Mouse (Mus musculus) megakaryocyte, embryonic 14.5 days (primary cell): ENCODE data around the gene Ptgr1. TPM values are rescaled to one million over a fixed set of nuclear protein-coding genes. Genes with fewer than 3 reads are reported as not detected.
A peak's percentile ranks its signal among the peaks of the same experiment; 100 is the strongest.

Experiments
- H3K27me3 ChIP-seq: replicated peaks from 2 replicates; pipeline ENCODE3; 2012; ENCODE audit warnings: inconsistent platforms
- H3K36me3 ChIP-seq: replicated peaks from 2 replicates; pipeline ENCODE3; 2012; ENCODE audit warnings: low read length, inconsistent platforms, mixed read lengths
- H3K4me1 ChIP-seq: 2 replicates; pipeline ENCODE4 v1.6.1; 2012; ENCODE audit warnings: inconsistent platforms
- H3K4me3 ChIP-seq: replicated peaks from 2 replicates; pipeline ENCODE3; 2012; ENCODE audit warnings: moderate library complexity, mild to moderate bottlenecking, inconsistent platforms
- H3K9me3 ChIP-seq: 2 replicates; pipeline ENCODE4 v1.6.1; 2012; ENCODE audit warnings: inconsistent platforms
- FLI1 ChIP-seq: IDR thresholded peaks from 2 replicates; pipeline ENCODE4 v1.6.1; 2012; ENCODE audit warnings: low read length, inconsistent platforms, mixed read lengths
- GATA1 ChIP-seq: IDR thresholded peaks from 3 replicates; pipeline ENCODE4 v1.6.1; 2012; ENCODE audit warnings: mixed read lengths, low read length, inconsistent platforms, borderline replicate concordance
- polyA plus RNA-seq: library from polyadenylated mRNA; stranded (reverse); fragments of >175 nt; gene quantifications from 2 replicates; pipeline ENCODE4 v1.2.3, GENCODE M21; 2012; ENCODE audit warnings: low replicate concordance; ENCODE audit not compliant: insufficient read depth

The Ptgr1 gene
- polyA plus RNA-seq, 1 experiment: 0.67 TPM

DNA sequence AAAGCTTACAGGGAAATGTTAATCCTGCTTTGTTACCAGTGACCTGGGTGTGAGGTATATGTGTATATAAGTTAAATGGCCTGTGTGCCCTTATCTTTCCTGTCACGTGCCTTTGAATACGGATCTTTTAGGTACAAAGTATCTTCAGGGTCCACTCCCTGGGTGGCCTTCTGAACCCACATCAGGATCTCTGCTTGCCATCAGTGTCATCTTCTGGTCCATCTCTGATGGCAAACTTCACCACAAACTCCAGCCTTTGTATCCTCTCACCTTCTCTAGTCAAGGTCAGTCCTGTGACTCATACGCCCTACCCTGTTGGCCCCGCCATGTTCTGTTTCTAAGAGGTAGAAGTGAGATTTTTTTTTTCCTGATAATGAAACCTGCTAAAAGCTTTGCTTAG, 7.8 kb upstream of the Ptgr1 start, which contains the start of gene Dnajc25:
Gene Dnajc25 (plus strand): TSS at position 301 of the 400 bp plus-strand sequence.
- no peak for TF ChIP-seq GATA1
- TF ChIP-seq FLI1: no peak
- Histone ChIP-seq H3K9me3 (no peaks in the 10 kb centered on the region), H3K4me3 (no peak within 1 kb of the TSS), H3K4me1 (peaks cover 35% of the 10 kb centered on the region), H3K36me3 (no peaks in the 10 kb centered on the region), H3K27me3 (peaks cover 42% of the 10 kb centered on the region)

DNA sequence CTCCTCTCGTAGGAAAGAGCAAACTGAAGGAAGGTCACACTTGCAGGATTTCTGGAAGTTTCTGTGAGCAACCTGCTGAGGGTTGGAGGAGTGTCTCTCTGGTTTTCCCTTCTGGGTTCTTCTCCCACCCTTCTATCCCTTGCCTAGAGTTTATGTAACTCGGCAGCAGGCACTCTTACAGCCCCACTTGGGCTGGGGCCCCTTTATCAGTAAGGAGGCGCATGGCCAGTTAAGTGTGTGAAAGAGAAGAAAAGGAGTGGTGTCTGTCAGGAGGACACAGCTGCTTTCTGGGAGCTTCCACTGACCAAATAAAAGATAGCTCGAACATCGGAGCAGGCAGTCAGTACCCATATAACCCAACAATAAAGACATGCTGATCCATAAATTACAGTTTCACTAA, 5.3 kb upstream of the Ptgr1 start:
- H3K27me3 ChIP-seq: peaks cover 38% of the 10 kb centered on the region
- no peak overlapping the region for H3K4me3 ChIP-seq
- no peaks in the 10 kb centered on the region for H3K9me3 ChIP-seq
- peaks cover 47% of the 10 kb centered on the region for H3K4me1 ChIP-seq
- no peak for TF ChIP-seq FLI1
- TF ChIP-seq GATA1: no peak
- H3K36me3 ChIP-seq: no peaks in the 10 kb centered on the region

DNA sequence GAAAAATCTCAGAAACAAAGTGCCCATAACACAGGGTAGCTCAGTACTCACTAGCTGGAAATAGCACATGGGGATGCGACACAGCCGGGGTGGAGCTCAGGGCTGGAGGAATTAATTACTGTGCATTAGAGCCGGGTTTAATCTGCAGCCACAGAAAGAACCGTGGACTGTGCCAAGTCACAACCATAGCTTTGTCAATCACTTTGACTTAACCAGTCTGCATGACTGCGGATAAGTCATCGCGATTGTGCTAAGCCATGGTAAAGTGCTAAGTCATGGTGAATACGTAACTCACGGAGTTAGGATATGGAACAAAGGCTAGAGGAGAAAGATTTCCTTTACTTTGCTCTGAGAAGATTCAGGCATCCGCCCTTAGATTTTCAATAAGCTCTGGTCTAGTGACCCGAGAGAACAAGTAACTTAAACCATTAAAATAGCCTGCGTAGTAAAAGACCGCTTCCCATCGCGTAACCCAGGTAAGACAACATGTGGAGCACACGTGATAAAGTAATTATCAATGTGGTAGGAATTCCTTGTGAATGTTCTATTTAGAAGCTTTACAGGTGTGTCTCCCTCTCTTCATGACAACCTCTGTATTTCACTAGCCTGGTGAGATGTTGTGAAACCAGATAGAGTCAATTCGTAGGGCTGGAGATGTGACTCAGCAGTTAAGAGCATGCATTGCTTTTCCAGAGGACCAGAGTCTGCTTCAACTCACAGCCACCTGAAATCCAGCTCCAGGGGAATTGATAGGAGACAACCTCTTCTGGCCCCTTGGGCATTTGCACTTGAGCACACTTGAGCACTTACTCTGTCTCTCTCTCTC, 3.9 kb upstream of the Ptgr1 start:
- no peak for TF ChIP-seq GATA1
- TF ChIP-seq FLI1: no peak
- Histone ChIP-seq H3K36me3 (no peaks in the 10 kb centered on the region), H3K9me3 (no peaks in the 10 kb centered on the region), H3K27me3 (peaks cover 33% of the 10 kb centered on the region), H3K4me3 (no peak overlapping the region), H3K4me1 (peaks cover 60% of the 10 kb centered on the region)

DNA sequence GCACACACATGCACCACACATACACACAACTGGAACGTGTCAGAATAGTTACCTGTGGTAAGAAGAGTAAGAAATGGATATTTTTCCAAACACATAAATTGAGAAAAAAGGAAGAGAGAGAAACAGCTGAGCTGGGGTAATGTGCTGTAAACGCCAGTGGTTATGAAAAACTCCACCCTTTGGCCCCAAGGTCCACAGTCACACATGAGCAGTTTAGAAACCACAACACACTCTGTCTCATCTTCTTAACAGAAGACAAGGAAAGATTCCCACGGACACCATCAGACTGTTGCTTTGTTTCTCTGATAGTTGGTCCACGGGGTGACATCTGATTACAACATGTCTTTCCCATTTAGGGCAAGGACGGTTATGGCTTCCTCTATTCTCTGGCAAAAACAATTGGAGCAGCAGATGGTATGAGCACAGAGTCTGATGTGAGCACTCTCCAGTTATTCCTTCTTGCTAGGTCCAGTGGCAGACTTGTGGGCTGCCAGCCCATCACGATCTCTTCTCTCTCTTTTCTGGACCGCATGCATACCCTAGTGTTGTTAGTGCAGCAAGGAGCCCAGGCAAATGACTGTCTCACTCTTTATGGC, 2.5 kb upstream of the Ptgr1 start:
- Histone ChIP-seq H3K9me3 (no peaks in the 10 kb centered on the region), H3K27me3 (peaks cover 24% of the 10 kb centered on the region), H3K4me3 (no peak overlapping the region), H3K36me3 (no peaks in the 10 kb centered on the region), H3K4me1 (peaks cover 60% of the 10 kb centered on the region)
- no peak for TF ChIP-seq GATA1
- no peak for TF ChIP-seq FLI1

DNA sequence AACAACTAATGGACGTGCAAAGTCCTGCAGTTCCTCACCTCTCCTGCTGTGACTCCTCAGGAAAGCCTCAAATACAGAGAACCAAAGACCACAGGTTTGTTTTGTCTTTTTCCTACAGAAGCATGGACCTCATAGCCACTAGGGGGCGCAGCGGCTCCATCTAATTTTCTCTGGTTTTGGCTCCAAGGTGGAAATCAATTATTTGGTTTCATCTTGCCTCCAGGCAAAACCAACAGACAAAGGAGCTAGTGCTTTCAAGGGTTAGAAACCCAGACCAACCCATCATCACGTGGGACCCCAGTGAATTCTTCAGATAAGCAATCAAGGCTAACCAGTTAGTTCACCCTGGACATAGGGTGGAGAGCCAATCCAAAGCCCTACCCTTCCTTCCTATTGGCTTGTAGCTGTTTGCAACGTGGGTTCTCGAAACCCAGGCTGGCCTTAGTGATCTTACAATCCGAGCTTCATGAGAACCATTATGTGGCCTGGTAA, 1.7 kb downstream of the Ptgr1 start:
- Histone ChIP-seq H3K4me3 (peak overlapping the region; percentile 29), H3K36me3 (peaks cover 20% of the 10 kb centered on the region), H3K27me3 (no peaks in the 10 kb centered on the region), H3K9me3 (no peaks in the 10 kb centered on the region), H3K4me1 (peaks cover 38% of the 10 kb centered on the region)
- TF ChIP-seq FLI1 (no peak), GATA1 (no peak)

DNA sequence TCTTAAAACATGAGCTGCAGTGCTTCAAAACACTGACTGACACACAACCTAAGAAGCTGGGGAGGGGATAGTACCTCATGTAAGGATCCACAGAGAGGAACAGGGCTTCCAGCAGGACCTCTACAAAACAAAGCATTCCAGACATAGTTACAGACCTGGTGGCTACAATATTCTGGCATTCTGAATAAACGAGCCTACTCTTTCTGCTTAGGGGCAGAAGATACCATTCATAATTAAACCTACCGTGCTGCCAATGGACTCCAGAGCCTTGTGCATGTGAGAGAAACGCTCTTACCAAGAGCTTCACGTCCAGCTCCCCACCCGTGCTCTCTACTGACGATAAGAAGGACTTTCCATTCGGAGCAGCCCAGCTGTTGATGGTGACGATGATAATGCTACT, 4.1 kb downstream of the Ptgr1 start:
- TF ChIP-seq FLI1 (no peak), GATA1 (no peak)
- Histone ChIP-seq H3K36me3 (peaks cover 25% of the 10 kb centered on the region), H3K4me3 (no peak overlapping the region), H3K4me1 (peaks cover 22% of the 10 kb centered on the region), H3K9me3 (no peaks in the 10 kb centered on the region), H3K27me3 (no peaks in the 10 kb centered on the region)

DNA sequence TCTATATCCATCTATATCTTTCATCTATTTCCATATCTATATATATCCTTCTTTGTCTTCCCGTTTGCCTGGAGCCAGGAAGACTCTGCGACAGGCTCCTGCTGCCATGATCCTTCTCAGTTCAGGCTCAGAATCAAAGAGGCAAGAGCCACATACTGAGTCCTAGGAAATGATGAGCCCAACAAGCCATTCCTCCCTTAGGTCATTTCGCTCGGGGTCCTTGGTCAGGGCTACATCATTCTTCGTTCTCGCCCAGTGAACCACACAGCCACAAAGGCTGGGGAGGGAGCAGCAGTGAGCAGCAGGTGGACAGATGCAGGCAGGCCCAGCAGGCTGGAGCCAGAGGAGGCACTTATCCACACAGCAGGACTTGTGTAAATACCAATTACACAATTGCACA, 5.5 kb downstream of the Ptgr1 start:
- Histone ChIP-seq H3K36me3 (peaks cover 32% of the 10 kb centered on the region), H3K4me3 (no peak overlapping the region), H3K27me3 (no peaks in the 10 kb centered on the region), H3K9me3 (no peaks in the 10 kb centered on the region), H3K4me1 (peaks cover 14% of the 10 kb centered on the region)
- TF ChIP-seq GATA1 (no peak), FLI1 (no peak)

DNA sequence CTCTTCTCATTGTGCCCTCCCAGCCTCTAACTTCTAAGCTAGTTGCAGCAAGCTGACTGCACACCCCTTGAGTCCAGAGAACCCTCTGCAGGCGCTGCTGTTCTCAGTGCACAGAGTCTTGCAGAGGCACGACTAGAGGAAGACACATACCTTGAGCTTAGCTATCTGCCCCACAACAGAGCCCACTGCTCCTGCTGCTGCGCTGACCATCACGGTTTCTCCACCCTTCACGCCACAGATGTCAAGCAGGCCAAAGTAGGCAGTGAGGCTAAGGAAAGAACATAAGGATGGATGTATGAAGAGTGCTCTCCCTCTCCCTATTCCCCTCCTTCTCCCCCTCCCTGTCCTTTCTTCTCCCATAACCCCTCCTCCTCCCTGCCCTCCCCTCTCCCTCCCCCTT, 11.2 kb downstream of the Ptgr1 start:
- TF ChIP-seq GATA1: no peak
- no peak for TF ChIP-seq FLI1
- no peak overlapping the region for H3K4me3 ChIP-seq
- H3K36me3 ChIP-seq: peaks cover 56% of the 10 kb centered on the region

DNA sequence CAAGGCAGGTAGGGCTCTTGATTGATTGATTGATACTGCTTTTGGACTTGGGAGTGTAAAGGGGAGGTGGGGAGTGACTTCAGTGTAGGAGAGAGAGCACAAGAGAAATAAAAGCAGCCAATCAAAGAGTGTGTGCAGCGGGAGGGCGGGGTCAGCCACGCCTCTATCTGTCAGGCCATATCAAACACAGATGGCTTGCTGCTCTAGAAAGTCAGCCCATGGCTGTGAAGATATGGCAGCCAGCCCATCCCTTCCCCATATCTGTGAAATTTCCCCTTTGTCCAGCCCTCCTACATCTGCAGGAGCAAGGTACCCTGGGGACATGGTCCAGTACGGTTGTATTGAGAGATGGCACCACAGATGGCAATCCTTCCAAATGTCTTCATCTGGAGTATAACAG, 16.2 kb downstream of the Ptgr1 start:
- no peak overlapping the region for H3K4me3 ChIP-seq
- TF ChIP-seq FLI1: no peak
- peaks cover 61% of the 10 kb centered on the region for H3K36me3 ChIP-seq
- H3K27me3 ChIP-seq: no peaks in the 10 kb centered on the region
- H3K4me1 ChIP-seq: peaks cover 9% of the 10 kb centered on the region
- no peaks in the 10 kb centered on the region for H3K9me3 ChIP-seq

More for the DNA sequence above, 11.2 kb downstream of the Ptgr1 start:
- H3K9me3 ChIP-seq: no peaks in the 10 kb centered on the region
- no peaks in the 10 kb centered on the region for H3K27me3 ChIP-seq
- peaks cover 4% of the 10 kb centered on the region; the same call in 1 of the 2 replicates for H3K4me1 ChIP-seq

DNA sequence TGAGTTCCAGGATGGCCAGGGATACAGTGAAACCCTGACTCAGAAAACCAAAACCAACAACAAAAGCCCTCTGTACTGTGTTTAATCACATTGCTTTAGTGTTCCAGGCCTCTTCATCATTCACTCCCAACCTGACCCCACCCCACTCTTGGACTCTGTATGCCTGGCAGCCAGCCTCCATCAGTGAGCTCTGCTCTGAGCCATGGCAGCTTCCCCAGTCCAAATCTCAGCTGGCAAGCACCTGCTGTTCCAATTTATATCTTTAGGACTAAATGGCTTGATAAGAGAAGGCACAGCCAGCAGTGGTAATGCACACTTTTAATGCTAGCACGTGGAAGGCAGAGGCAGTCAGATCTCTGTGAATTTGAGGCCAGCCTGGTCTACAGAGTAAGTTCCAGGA, 21.8 kb downstream of the Ptgr1 start:
- no peak for TF ChIP-seq GATA1
- TF ChIP-seq FLI1: no peak
- H3K27me3 ChIP-seq: peaks cover 11% of the 10 kb centered on the region
- peaks cover 12% of the 10 kb centered on the region for H3K36me3 ChIP-seq
- no peak overlapping the region for H3K4me3 ChIP-seq
- H3K4me1 ChIP-seq: peaks cover 9% of the 10 kb centered on the region
- H3K9me3 ChIP-seq: no peaks in the 10 kb centered on the region
